Mouse (Mus musculus) forebrain, postnatal 0 days (tissue): ENCODE measurements at regions not wholly inside any gene's neighbourhood (a gene's known extent, or its start where the extent isn't known, plus 50 kb on each side); places are given as distances from the start of the nearest gene placed in this dataset.

Experiments
- ATAC-seq: fragments of 200-750 bp; cut with Nextera tagmentation; 2 replicates; pipeline ENCODE4 v1.8.0; 2017; ENCODE audit warnings: mild to moderate bottlenecking, moderate library complexity
- DNase-seq: peaks from one replicate; pipeline ENCODE4 v3.0.0-alpha.2; 2015
- H3K27ac ChIP-seq: fragments of 300-500 bp; sonication (generic); 2 replicates; pipeline ENCODE4 v1.5.1; 2014; ENCODE audit warnings: low read depth, mild to moderate bottlenecking, antibody characterized with exemption, low read length, moderate library complexity, mixed read lengths
- H3K27me3 ChIP-seq: fragments of 300-500 bp; sonication (generic); 2 replicates; pipeline ENCODE4 v1.6.1; 2014; ENCODE audit warnings: mild to moderate bottlenecking, low read length, mixed read lengths; ENCODE audit not compliant: insufficient read depth
- H3K36me3 ChIP-seq: fragments of 300-500 bp; sonication (generic); 2 replicates; pipeline ENCODE4 v1.6.1; 2014; ENCODE audit warnings: mild to moderate bottlenecking, moderate library complexity; ENCODE audit not compliant: insufficient read depth
- H3K4me1 ChIP-seq: fragments of 300-500 bp; sonication (generic); 2 replicates; pipeline ENCODE4 v1.6.1; 2014; ENCODE audit warnings: antibody characterized with exemption; ENCODE audit not compliant: insufficient read depth
- H3K4me2 ChIP-seq: fragments of 300-500 bp; sonication (generic); 2 replicates; pipeline ENCODE4 v1.6.1; 2014; ENCODE audit warnings: low read depth, mild to moderate bottlenecking, moderate library complexity
- H3K4me3 ChIP-seq: fragments of 300-500 bp; sonication (generic); 2 replicates; pipeline ENCODE4 v1.5.1; 2014; ENCODE audit warnings: low read depth, low read length, mixed read lengths
- H3K9ac ChIP-seq: fragments of 300-500 bp; sonication (generic); 2 replicates; pipeline ENCODE4 v1.6.1; 2014; ENCODE audit warnings: mild to moderate bottlenecking
- H3K9me3 ChIP-seq: fragments of 300-500 bp; sonication (generic); 2 replicates; pipeline ENCODE4 v1.6.1; 2016; ENCODE audit warnings: low read length
- CTCF ChIP-seq: sonication (generic); IDR thresholded peaks from 2 replicates; pipeline ENCODE4 v1.5.1; 2016; ENCODE audit warnings: antibody characterized with exemption, control low read depth, low read depth
- WGBS: fragments of 180-500 bp; shearing (Covaris S2); extraction: QIAGEN DNeasy Blood & Tissue Kit; methylation state at CpG from one replicate; pipeline ENCODE4 v1.1.7; 2014; 5-methylcytosine and 5-hydroxymethylcytosine counted together

- Histone ChIP-seq H3K9me3 (no peaks in the 10 kb centered on the region), H3K4me2 (no peak overlapping the region), H3K9ac (no peak overlapping the region), H3K27ac (no peak overlapping the region), H3K4me3 (no peak overlapping the region), H3K27me3 (no peaks in the 10 kb centered on the region), H3K4me1 (no peaks in the 10 kb centered on the region), H3K36me3 (no peaks in the 10 kb centered on the region)
- DNase-seq (peak; percentile 45), ATAC-seq (peak; percentile 48; the same call in 1 of the 2 replicates)
- TF ChIP-seq CTCF, result no peak
- 30% methylated on average over 3 of the region's 3 CpGs for WGBS
These were observed 971.4 kb upstream of the Lrrn3 start for GRCm38 (mm10) chr12:42457655-42458054.

DNA sequence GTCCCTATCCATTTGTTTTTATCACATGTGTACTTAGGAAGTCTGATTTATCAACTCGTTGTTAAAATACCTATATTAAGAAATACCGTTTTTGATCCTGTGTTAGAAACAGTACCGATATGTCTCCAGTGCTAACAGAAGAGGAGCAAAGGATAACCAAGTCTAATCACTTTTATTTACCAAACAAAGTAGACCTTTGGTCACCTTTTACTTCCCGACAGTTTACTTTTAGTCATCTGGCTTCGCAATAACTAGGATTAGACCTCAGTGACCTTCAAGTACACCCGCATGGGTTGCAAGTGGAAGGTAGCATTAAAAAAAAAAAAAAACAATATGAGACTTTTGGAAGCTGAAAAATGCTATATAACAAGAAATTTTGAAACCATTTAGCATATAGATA lies 949.4 kb upstream of the Lrrn3 start:
- ATAC-seq (no peak), DNase-seq (no peak)
- H3K36me3 ChIP-seq, result no peaks in the 10 kb centered on the region
- WGBS, result 92% methylated on average over 6 of the region's 6 CpGs
- no peak overlapping the region for H3K4me3 ChIP-seq
- no peaks in the 10 kb centered on the region for H3K27me3 ChIP-seq
- H3K4me2 ChIP-seq, result no peak overlapping the region
- H3K9me3 ChIP-seq, result no peaks in the 10 kb centered on the region
- no peak overlapping the region for H3K27ac ChIP-seq
- no peak overlapping the region for H3K9ac ChIP-seq
- no peaks in the 10 kb centered on the region for H3K4me1 ChIP-seq
- TF ChIP-seq CTCF, result no peak

DNA sequence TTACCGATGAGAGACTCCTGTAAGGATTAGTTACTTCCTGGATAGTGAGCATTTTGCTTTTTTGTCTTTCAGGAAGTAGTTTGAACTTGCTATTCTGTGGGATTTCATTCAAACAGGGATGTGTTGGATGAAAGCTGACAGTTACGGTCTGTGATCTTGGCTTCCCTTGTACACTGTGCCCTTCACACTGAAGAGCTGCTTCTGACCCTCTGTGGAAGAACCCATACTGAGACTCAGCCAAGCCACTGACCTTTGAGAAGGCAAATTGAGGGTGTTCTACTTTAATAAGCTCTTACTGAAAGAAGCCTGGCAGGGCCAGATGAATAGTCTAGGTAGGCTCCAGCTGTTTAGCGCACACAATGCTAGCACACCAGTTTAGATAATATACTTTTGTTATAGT lies 941.2 kb upstream of the Lrrn3 start:
- no peak for TF ChIP-seq CTCF
- no peaks in the 10 kb centered on the region for H3K4me1 ChIP-seq
- no peak overlapping the region for H3K9ac ChIP-seq
- no peaks in the 10 kb centered on the region for H3K27me3 ChIP-seq
- DNase-seq (no peak), ATAC-seq (no peak; the same call in 1 of the 2 replicates)
- no peak overlapping the region for H3K27ac ChIP-seq
- no peaks in the 10 kb centered on the region for H3K36me3 ChIP-seq
- no peak overlapping the region for H3K4me2 ChIP-seq
- WGBS, result 43% methylated on average over 3 of the region's 3 CpGs
- no peaks in the 10 kb centered on the region for H3K9me3 ChIP-seq
- H3K4me3 ChIP-seq, result no peak overlapping the region
